Mouse (Mus musculus) left cerebral cortex, postnatal 14 days (tissue): ENCODE data around the gene Ppp1r13b. TPM values are rescaled to one million over a fixed set of nuclear protein-coding genes. Genes with fewer than 3 reads are reported as not detected.

ENCODE experiments used
- DNase-seq, 2 experiments: peaks; one replicate each; pipeline ENCODE4 v3.0.0; 2021 to 2022; ENCODE audit warnings: low spot score in 2 of 2, mixed read lengths in 1 of 2
- intact Hi-C: fragments of 180-260 bp; cut with DNase I; formaldehyde crosslinking; loops from one replicate; pipeline ENCODE4 v1.15.1; 2025
- total RNA-seq, 2 experiments: library from RNA; stranded (reverse); gene quantifications; 2 replicates each; pipeline ENCODE4 v1.2.3; 2021

Gene Ppp1r13b
- total RNA-seq, 2 experiments from 2014 or later, result 61.2 to 64.4 TPM

GRCm38 (mm10) chr12:111928411-111928966 is 20.6 kb upstream of the Ppp1r13b start:
- DNase-seq, result no peak
- intact Hi-C loops, result no loop called here

DNA sequence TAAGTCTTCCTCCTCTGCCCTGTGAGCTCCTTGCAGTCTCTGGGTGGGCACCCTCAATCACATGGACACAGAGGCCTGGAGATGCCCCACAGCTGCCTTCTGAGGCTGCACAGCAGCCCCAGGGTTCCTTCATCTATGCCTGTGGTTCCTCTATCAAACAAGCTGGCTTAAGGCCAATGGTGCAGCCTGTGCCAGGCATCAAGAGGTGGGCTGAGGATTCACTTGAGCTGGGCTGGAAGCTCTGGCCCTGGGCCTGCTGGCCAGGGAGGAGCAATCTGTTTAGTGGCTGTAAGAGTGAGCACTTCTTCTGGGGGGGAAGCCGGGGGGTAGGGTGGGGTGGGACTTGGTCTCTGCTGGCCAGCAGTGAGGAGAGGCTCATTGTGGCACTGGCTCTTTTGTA is 19.4 kb upstream of the Ppp1r13b start:
- intact Hi-C loops, result no loop called here

DNA sequence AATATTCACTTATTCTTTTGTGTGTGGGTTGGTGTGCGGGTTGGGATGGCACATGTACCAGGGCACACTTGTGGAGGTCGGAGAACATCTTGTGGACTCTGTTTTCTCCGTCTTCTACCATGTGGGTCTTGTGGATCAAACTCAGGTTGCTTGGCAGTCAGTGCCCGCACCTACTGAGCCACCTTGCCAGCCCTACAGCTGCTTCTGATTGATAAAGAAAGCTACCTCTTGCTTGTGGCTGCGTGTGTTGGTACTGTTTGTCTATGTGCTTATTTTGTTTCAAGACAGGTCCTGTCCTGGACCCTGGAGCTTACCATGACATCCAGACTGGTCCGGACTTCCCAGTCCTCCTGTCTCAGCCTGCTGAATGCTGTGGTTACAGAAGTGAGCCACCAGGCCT is 15.2 kb upstream of the Ppp1r13b start:
- intact Hi-C loops, result no loop called here
- no peak for DNase-seq

More for the DNA sequence above, 19.4 kb upstream of the Ppp1r13b start:
- no peak for DNase-seq

DNA sequence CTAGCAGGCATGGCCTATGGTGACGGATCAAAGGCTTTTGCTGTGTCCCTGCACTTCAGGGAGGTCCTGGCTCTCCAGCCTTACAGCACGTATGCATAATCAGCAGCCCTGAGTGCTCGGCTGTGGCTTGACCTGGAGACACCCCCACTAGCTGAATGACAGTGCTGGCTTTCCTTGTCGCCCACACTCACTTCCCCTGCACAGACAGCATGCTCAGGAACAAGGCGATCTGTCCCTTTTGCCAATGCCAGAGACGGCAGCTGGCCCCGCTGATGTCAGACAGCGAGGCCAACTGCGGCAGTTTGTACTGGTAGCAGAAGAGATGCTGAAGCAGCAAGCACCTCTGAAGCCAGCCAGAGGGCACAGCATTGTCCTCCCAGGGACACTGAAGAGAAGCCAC is 12.1 kb upstream of the Ppp1r13b start:
- intact Hi-C loops, result no loop called here
- peak; percentile 38 to 78 for DNase-seq

DNA sequence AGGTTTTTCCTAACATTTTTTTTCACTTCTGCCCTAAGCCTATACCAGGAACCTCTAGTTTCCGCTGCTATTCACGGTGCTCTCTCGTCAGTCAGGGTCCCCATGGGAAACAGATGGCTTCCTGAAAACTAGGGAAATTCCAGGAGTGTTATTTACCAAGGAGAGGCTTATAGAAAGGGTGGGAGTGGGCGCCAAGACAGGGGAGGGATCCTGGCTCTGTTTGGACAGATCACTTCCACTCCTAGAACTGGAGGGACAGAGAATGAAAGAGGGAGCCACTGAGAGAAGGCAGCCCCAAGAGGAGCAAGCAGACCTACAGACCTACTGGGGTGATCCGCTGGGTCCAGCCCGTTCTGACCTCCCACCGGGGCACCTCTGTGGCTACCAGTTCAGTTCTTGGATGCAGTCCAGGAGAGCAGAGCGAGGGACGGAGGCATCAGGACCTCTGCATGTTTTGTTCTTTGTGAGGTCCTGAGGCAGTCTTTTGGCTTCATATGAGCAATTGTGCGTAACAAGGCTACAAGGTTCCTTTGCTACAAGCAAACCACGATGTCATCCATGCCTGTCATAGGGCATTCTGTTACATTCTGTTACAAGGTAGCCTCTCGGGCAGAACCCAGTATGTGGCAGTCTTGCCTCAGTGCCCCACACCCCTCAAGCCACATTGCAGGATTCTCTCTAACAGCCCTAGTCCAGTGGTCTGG is 8.8 kb upstream of the Ppp1r13b start:
- DNase-seq, result no peak

DNA sequence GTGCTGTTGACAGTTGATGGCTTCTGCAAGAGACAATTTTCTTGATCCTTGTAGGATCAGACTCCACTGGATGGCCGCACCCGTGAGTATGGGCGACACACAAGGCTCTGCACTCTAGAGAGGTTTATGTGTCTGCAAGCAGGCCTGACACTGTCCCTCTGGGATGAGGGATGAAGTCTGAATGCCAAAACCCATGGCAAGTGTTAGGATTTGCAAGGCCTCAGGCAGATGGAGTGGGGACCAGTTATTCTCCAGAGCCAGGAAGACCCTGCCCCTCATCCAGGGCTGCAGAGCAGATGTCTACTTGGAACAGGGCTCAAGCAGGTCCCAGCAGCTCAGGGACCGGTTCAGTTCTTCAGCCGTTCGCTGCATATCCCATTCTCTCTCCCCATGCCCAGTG is 7.9 kb upstream of the Ppp1r13b start:
- no peak for DNase-seq
- intact Hi-C loops, result no loop called here

More for the DNA sequence above, 8.8 kb upstream of the Ppp1r13b start:
- intact Hi-C loops, result no loop called here

DNA sequence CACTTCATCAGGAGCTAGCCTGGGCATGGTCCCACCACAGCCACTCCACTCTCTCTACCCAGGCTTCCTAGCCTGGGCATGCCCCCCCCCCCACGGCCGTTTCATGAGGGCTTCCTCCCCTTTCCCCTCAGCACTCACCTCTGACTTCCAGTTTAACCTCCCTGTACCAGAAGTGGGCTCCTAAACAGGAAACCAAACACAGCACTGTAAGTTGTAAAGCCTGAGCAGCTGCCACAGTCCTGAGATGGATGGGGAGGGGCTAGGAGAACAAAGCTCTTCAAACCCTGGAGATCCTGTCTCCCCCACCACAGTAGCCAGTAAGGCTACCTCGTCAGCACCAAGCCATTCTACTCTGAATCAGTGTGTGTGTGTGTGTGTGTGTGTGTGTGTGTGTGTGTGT is 6.1 kb upstream of the Ppp1r13b start:
- intact Hi-C loops, result no loop called here
- DNase-seq, result no peak

- peak in 1 of 2 experiments; percentile 52 for DNase-seq
- intact Hi-C loops, result no loop called here
Measured at GRCm38 (mm10) chr12:111912802-111913201, 4.9 kb upstream of the Ppp1r13b start.

DNA sequence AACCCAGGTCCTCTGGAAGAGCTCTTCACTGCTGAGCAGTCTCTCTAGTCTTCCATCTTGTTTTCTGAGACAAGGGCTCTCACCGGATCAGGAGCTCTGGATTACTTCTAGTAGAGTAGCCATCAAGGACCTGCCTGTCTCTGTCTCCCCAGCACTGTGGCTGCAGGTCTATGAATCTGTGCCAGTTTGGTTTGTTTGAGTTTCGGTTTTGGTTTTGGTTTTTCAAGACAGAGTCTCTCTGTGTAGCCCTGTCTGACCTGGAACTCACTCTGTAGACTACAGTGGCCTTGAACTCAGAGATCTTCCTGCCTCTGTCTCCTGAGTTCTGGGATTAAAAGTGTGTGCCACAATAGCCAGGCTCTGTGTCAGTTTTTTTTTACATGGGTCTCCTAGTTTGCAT is 3.9 kb upstream of the Ppp1r13b start:
- DNase-seq, result no peak

GRCm38 (mm10) chr12:111911171-111911760 is 3.4 kb upstream of the Ppp1r13b start:
- no peak for DNase-seq
- intact Hi-C loops, result no loop called here

More for the DNA sequence above, 3.9 kb upstream of the Ppp1r13b start:
- intact Hi-C loops, result no loop called here

GRCm38 (mm10) chr12:111908997-111909550 is 1.2 kb upstream of the Ppp1r13b start:
- DNase-seq, result no peak
- intact Hi-C loops, result loop anchor here (5.0 kb wide), 1 partner anchor 48 kb away; no protein-coding TSS in a partner anchor

DNA sequence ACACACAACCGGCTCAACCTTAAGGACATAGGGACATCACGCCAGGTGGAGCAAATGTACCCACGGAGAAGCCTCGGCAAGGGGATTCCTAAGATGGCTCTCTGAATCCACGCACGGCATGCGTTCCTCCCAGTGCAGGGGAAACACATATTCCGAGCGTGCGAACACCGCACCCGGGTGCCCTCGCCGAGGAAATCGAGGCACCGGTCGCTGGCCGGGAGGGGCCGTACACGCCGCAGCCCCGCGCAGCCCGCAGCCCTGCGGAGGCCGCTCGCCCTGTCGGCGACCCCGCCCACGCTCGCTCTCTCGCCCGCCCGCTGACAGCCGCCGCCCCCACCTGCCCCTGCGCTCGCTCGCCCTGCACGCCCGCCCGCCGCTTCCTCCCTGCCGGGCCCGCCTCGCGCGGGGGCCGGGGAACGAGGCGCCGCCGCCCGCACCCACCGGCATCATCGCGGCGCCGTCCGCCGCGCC is 454 bp downstream of the Ppp1r13b start:
- DNase-seq, result peak in 1 of 2 experiments; percentile 50
- intact Hi-C loops, result loop anchor here (5.0 kb wide), 1 partner anchor 50 kb away; no protein-coding TSS in a partner anchor

GRCm38 (mm10) chr12:111906309-111906875 is 1.5 kb downstream of the Ppp1r13b start:
- no peak for DNase-seq
- intact Hi-C loops, result loop anchor here (5.0 kb wide), 1 partner anchor 51 kb away; no protein-coding TSS in a partner anchor

DNA sequence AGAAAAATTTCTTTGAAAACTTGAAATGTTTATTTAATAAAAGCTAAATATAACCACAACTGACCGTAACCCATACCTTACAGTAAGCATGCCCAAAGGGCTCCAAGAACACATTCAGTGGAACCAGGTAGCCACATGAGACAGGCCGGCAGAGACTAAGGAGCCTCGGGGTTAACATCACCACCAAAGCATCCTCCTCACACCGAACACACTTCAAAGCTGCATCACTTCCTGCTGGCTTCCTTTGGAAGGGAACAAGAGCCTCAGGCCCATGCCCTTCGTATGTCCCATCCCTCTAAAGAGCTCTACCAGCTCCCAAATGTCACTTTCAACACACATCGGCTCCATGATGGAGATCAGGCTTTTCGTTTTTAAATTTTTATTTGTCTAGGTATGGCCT is 5.4 kb downstream of the Ppp1r13b start:
- no peak for DNase-seq
- intact Hi-C loops, result no loop called here

GRCm38 (mm10) chr12:111901105-111901875 is 6.6 kb downstream of the Ppp1r13b start:
- peak; percentile 40 to 92 for DNase-seq
- intact Hi-C loops, result no loop called here

DNA sequence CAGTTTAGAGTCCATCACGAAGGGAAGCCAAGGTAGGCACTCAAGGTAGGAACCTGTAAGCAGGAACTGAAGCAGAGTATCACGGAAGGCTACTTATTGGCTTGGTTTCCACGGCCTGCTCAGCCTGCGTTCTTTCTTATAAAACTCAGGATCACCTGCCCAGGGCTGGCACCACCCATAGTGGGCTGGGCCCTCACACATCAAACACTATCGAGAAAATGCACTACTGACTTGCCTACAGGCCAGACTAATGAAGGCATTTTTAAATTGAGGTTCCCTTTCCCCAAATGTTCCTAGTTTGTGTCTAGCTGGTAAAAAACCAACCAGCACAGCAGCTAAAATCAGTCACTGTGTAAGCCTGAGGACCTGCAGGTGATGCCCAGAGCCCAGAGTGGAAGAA is 8.3 kb downstream of the Ppp1r13b start:
- DNase-seq, result no peak
- intact Hi-C loops, result no loop called here

GRCm38 (mm10) chr12:111898686-111899085 is 9.2 kb downstream of the Ppp1r13b start:
- intact Hi-C loops, result no loop called here
- DNase-seq, result no peak

DNA sequence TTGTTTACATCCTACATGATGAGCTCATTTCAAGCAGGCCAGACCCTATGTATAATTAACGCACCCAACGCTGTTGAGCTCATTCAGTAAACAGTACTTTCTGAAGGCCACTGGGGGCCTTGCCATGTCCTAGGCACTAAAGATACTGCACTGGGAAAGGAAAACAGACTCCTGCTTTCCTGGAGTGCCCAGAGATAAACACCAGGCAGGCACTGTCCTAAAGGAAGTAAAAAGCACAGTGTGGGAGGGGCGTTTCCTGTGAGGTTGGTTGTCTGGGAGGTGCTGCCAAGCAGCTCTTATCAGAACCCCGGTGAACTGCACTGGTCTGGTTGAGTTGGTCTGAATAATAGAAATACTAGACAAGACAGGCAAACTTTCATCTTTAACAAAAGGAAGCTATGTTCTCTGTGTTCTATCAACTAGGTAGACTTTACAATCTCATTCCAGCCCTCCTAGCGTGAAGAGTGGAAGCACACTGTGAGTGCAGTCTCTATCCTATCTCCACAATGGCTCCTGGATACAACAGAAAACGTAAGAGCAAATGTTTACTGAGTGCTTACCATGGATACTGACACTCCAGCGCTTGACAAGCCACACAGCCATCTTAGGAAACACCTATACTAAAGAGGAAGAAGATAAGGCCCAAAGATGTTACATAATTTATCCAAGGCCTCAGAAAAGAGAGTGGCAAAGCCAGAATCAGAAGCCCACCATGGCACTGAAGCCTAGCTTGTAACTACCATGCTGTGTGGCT is 10.8 kb downstream of the Ppp1r13b start:
- intact Hi-C loops, result no loop called here

DNA sequence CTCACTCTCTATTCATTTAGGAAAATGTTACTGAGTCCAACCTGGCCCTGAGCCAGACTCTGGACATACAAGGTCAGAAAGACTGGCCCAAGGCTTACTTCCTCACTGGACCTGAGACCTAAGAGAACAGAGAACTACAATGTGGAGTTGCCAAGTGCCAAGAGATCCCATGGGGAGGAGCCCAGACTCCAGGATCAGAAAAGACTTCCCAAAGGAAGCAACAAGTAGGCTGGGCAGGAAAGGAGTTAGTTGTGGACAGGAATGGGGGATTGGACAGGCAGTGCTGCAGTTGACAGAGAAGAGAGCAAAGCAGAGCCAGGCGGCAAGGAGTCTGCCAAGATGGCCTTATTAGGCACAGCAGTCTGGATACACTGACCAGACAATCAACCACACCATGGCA is 13.8 kb downstream of the Ppp1r13b start:
- no peak for DNase-seq
- intact Hi-C loops, result no loop called here

More for the DNA sequence above, 10.8 kb downstream of the Ppp1r13b start:
- no peak for DNase-seq
